Mouse (Mus musculus): ENCODE measurements around the gene Pde1a.

The Pde1a gene

GRCm38 (mm10) chr2:80128861-80129698, at the start of gene Pde1a:
Pde1a (minus strand) TSS chr2:80129458.
- DNase-seq = peak; percentile 24

DNA sequence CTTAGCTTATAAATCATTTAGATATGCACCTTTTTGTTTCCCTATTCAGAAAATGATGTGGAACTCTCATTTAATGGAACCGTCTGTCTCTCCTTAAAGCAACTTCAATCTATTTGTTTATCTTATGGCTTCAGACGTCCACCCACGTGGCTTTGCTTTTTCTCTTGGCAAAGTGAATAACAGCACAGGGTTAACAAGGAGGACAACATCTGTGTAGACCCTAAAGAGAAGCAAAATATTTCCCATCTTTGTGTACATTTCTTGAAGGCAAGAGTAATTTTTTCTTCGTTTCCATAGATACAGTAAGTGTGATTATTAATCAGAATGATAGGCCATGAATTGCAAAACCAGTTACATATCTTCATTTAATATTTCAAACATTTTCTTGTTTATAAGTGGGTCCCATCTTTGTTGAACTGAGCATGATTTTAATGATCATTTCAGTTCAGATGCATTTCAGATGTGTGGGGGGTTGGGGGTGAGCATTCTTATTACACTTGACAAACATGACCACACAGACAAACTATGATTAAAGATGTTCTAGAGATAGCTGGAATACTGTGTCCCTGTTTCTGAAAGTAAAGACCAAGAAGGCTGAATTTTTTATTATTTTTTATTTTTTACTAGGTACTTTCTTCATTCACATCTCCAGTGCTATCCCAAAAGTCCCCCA, 49.5 kb upstream of the Pde1a start:
- no peak for DNase-seq

GRCm38 (mm10) chr2:80178154-80178553, 48.9 kb upstream of the Pde1a start:
- DNase-seq = no peak

DNA sequence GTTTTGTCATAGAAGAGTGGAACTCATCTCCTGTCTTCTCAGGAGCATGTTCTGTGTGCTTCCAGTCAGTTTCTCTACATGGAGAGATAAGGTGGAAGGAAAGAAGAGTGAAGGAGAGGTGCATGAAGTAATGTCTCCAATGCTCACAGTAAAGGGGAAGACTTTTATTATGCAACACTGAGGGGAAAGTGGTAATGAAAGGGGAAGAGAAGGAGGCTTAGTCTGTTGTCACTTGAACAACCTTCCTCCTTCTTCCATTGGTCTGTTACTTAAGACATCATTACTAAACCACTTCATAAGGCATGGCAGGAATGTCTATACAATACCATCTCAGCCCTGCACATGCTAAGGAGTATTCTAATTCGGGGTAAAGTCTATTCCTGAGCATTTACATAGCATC, 38.8 kb upstream of the Pde1a start:
- no peak for DNase-seq

DNA sequence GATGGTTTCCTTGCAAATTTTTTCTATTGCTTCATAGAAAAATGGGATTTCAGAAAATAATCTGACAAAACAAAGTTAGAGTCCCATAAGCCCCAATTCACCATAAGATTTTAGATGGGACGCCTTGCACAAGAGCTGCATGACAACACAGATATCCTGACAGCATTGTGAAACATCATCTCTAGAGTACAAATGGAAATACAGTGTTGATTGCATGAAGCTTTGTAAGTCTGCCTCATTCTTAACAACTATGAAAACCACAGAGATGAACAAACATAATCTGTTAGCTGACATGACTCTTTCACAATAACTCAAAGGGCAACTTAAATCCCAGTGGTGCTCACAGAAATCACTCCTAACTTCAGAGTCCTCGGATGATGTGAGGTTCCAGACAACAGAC, 29.5 kb upstream of the Pde1a start:
- DNase-seq = no peak

GRCm38 (mm10) chr2:80158196-80158595, 28.9 kb upstream of the Pde1a start:
- DNase-seq = no peak

GRCm38 (mm10) chr2:80150019-80150418, 20.8 kb upstream of the Pde1a start:
- DNase-seq = no peak

DNA sequence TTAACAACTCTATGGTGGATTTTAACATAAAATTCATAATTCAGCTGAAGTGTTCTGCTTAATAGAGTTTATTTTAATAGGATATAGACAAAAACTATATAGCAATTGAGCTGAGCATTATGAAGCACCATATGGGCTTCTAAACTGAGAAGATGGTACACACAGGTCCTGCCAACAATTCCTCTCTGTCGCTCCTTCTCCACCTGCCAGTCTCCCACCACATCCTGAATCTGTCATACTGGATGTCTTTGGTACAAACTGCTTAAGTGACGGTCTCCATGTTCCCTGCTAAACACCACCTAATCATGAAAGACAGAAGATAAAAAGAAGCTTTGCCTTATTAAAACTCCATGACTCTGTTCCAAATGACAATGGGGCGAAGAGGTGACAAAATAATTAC, 20.1 kb upstream of the Pde1a start:
- DNase-seq = no peak

DNA sequence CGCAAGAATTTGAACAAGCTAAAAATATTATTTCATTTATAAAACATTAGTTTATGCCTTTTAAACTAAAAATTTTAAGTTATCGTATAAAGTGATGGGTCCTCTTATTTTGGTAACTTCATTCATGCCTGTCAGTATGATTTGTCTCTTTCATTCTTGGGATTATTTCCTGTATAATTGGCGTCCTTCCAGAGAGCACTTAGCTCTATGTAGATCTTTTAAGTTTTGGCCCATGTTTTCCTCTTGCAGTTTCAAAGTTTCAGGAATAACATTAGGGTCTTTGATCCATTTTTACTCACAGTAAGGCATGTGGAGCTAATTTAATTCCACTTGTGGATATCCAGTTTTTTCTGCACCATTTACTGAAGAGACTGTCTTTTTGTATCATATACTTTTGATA, 5.8 kb upstream of the Pde1a start:
- no peak for DNase-seq

DNA sequence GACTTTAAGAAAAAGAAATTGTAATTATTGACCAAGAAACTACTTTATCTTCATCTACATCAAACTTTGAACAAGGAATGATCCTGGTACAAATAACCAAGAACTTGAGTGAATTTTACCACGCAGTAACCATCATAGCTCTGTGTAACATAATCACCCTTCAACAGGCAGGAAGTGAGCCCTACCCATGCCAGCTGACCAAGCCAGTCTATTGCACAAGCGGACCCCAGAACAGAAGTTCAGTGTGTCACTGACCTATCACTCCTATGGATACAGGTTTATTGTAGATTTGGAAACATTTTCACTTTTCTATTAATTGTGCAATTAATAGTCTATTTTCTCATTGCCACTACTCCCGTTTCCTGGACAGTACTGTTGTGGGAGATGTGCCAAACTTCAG, 3.4 kb upstream of the Pde1a start:
- DNase-seq = no peak

GRCm38 (mm10) chr2:80126663-80127062, 2.6 kb downstream of the Pde1a start:
- no peak for DNase-seq

- no peak for DNase-seq
Observed at GRCm38 (mm10) chr2:80086891-80087290, 42.4 kb downstream of the Pde1a start.

GRCm38 (mm10) chr2:80080090-80080821, 49.0 kb downstream of the Pde1a start:
- DNase-seq = no peak

DNA sequence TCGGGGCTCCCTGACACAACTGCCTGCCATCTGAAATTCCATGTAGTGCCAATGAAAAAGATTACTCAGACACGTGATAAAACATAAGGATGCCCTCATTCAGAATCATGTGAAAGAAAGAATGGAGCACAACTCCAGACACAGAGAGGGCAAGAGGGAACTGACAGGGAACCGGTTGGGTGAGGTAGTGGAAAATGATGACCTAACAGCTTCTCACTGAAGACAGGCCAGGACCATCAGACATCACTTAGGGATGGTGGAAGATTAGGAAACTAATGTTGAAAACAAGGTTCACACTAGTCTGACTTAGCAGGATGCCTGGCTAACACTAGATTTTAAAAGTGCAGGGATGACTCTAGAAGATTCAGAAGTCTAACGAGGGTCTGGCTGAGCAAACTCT, 49.6 kb downstream of the Pde1a start:
- DNase-seq = no peak

DNA sequence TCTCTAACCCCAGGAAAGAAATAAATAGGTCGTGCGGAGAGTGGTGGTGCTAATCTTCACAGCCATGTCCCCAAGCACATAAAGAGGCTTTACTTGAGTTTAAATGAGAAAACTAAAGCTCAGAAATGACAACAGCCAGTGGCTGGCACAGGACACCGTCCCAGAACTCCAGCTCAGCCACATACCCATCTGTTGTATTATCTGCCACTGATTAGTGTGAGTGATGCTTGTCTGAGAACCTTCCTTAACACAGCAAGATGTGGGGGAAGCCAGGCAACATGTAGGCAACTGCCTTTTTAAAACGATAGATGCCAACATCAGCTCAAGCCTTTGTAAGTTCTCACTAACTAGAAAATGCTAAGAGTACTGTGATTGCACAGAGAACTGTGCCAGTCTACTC, 52.9 kb downstream of the Pde1a start:
- no peak for DNase-seq

DNA sequence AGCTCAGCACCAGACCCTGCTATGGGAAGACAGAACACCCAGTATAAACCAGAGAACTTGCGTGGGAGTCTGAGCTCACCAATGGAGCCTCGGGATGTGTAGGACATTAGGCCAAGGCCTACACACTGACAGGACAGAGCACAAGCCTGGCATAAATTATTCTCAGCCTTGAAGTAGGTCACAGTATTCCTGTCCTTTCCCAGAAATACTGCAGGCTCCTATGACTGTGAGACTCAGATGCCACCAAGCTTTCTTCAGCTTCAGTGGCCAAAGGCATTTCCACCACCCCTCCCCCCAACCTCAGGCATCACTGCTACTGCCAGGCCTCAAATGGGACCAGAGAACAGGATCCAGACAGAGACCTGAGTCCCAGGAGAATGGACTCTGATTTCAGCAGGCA, 54.7 kb downstream of the Pde1a start:
- no peak for DNase-seq

- no peak for DNase-seq
Observed at GRCm38 (mm10) chr2:80074046-80074445, 55.2 kb downstream of the Pde1a start.

GRCm38 (mm10) chr2:80073426-80073825, 55.8 kb downstream of the Pde1a start:
- no peak for DNase-seq

DNA sequence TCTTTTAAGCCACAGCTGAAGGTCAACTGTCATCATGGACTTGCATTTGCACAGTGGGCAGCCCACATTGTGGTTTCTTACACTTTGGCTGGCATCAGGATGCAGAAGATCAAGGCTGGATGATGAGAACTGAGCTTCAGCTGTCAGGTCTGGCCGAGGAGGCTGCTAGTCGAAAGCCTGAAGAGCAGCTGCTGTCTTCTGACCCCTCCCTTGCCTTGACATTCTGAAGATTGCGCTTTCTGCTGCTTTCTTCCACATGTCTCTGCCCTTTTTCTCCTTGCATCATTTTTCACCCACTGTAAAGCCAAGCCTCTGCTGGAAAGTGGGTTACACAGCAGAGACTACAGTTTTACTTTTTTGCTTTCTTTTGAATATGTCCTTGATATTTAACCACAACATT, 59.5 kb downstream of the Pde1a start:
- DNase-seq = no peak

GRCm38 (mm10) chr2:80066449-80066848, 62.8 kb downstream of the Pde1a start:
- DNase-seq = no peak

DNA sequence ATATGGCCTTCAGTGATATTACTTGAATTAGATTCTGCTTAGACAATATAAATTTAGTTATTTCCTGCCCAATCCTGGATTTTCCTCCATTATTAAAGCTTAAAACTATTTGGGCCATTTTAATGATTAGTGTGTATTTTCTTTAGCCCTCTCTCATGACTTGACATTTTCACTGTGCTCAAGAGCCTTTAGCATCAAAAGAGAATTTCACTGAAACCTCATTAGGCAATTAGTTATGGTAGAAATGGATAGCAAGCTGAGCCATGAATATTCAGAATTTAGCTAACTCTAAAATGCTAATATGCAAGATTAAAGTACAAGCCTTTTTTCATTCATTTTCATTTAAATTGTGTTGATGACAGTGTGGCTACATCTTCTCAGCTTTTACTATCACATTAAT, 73.2 kb downstream of the Pde1a start:
- no peak for DNase-seq

DNA sequence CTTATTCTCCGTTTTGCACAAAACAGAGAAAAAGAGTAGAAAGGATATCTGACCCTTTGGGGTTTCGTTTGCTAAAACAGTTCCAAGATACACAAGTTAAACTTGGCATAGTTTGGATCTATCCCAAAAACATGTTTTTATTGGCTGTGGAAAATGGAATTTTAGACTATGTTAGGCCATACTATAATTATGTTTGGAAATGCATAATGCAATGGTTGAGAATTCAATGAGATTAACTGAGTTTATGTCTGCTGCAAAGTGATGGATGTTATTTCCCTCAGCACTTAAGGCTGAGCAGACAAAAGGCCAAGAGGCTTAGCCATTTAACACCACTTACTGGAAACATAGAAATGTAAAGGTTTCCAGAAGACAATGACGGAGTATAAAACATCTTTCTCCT, 75.2 kb downstream of the Pde1a start:
- no peak for DNase-seq

GRCm38 (mm10) chr2:80046751-80047513, 82.3 kb downstream of the Pde1a start:
- DNase-seq = no peak

All from right cerebral cortex, postnatal 14 days (tissue).